Mouse (Mus musculus): ENCODE results near the gene Chil1. TPM values are rescaled to one million over a fixed set of nuclear protein-coding genes. Genes with fewer than 3 reads are reported as not detected.

Gene Chil1
- polyA plus RNA-seq, 1 experiment from 2014 or later = 3.7 TPM

DNA sequence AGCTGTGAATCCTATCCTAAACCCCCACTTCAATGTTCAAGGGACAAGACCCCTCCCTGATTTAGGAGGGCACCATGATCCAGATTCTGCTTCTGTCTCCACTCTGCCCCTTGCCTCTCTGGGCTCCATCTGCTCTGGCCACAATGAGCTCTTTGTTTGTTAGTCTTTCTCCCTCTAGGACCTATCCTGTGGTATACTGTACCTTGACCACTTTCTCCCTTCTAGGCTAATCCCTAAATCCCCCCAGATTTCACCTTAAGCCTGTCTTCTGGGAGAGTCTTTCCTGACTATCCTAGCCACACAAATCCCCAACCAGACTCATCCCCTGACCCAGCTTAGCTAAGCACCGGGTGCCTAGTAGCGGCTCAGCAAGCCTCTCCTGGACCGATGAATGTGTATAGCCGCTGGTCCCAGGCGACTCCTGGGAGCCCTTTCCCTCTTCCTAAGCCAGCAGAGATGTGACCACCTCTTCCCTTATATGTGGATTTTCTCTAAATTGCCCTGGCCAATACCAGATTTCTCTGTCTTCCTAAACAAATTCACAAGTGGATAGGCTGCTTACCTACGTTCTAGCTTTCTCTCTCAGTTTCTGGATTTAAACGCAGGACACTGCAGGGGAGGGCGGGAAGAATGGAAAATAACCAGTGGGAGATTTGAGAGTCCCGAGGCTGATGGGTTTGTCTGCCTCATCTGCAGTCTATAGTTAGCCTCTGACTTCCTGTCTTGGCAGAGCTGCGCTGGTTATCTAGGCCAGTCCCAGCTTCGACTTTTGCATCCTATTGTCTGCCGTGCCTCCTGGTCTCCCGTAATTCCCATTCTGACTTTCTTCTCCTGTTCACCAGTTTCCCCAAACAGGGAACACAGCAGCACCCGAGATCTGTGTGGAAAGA lies 14.3 kb upstream of the Chil1 start:
- Histone ChIP-seq H3K4me1 (ENCODE audit: control insufficient read depth, insufficient read depth, low read length) (no peaks in the 10 kb centered on the region), H3K9ac (ENCODE audit: low read length) (no peak overlapping the region), H3K4me2 (ENCODE audit: low read length) (no peak overlapping the region), H3K36me3 (ENCODE audit: control insufficient read depth, insufficient read depth, low read length) (no peaks in the 10 kb centered on the region), H3K27ac (ENCODE audit: low read depth, low read length) (no peak overlapping the region), H3K9me3 (replicated peaks; ENCODE audit: control insufficient read depth, low read length) (no peaks in the 10 kb centered on the region), H3K27me3 (replicated peaks; ENCODE audit: control insufficient read depth, insufficient read depth, low read length) (no peaks in the 10 kb centered on the region), H3K4me3 (ENCODE audit: low read depth, low read length) (no peak overlapping the region)
- no peak for ATAC-seq
- no peak for DNase-seq (ENCODE audit: low spot score)
- 56% methylated on average over 14 of the region's 14 CpGs for WGBS

DNA sequence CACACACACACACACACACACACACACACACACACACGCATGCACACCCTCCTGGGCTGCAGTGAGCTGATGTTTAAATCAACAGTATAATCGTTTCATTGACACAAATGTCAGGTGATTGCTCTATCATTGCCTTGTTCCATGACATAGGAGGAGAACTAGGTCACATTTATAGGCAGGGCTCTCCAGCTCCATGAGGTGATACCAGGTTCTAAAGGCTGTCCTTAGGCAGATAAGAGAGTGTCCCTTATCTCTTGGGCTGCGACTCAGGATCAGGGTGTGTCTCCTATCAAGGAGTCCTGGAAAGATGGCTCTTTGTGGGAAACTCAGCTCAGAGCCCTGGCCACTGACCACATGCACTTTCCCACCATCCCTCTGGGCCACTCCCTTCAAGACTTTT lies 13.4 kb upstream of the Chil1 start:
- Histone ChIP-seq H3K27me3 (replicated peaks; ENCODE audit: control insufficient read depth, insufficient read depth, low read length) (no peaks in the 10 kb centered on the region), H3K4me2 (ENCODE audit: low read length) (no peak overlapping the region), H3K4me1 (ENCODE audit: control insufficient read depth, insufficient read depth, low read length) (no peaks in the 10 kb centered on the region), H3K27ac (ENCODE audit: low read depth, low read length) (no peak overlapping the region), H3K36me3 (ENCODE audit: control insufficient read depth, insufficient read depth, low read length) (no peaks in the 10 kb centered on the region), H3K9ac (ENCODE audit: low read length) (no peak overlapping the region), H3K4me3 (ENCODE audit: low read depth, low read length) (no peak overlapping the region), H3K9me3 (replicated peaks; ENCODE audit: control insufficient read depth, low read length) (no peaks in the 10 kb centered on the region)
- WGBS = 91% methylated on average over 3 of the region's 3 CpGs
- no peak for DNase-seq (ENCODE audit: low spot score)
- no peak for ATAC-seq

DNA sequence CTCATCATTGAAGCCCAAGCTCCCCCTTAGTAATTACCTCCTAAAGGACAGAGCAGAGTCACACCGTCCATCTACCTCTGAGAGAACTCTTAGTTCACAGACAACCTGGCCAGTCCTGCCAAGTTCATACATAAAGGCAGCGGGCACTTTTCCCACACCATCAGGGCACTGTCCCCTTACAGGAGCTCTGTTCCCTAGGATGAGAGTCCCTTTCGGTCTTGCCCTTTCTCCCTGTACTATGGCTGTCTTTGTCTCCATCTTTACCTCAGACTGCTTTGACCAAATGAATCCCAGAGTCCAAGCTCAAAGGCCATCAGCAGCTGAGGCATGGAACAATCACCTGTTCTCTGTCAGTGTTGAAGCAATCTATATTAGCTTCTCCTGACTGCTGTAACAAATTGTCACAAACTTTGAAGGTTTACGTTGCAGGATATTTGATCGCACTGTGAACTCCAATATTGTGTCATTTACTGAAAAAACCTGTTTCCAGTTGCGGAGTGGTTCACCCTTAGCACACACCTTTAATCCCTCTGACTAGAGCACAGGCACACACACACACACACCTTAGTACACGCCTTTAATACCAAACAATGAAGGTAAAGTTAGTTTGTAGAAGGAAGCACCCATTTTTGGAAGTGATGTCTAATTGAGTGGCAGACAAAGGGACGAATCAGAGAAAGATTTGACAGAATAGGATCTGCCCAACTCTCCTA lies 12.8 kb upstream of the Chil1 start:
- ATAC-seq (no peak), DNase-seq (ENCODE audit: low spot score) (no peak)
- no peaks in the 10 kb centered on the region for H3K9me3 ChIP-seq (replicated peaks; ENCODE audit: control insufficient read depth, low read length)
- no peak overlapping the region for H3K4me2 ChIP-seq (ENCODE audit: low read length)
- WGBS = 89% methylated on average over 8 of the region's 8 CpGs
- no peak overlapping the region for H3K9ac ChIP-seq (ENCODE audit: low read length)
- H3K36me3 ChIP-seq (ENCODE audit: control insufficient read depth, insufficient read depth, low read length) = no peaks in the 10 kb centered on the region
- H3K4me1 ChIP-seq (ENCODE audit: control insufficient read depth, insufficient read depth, low read length) = no peaks in the 10 kb centered on the region
- H3K4me3 ChIP-seq (ENCODE audit: low read depth, low read length) = no peak overlapping the region
- no peak overlapping the region for H3K27ac ChIP-seq (ENCODE audit: low read depth, low read length)
- no peaks in the 10 kb centered on the region for H3K27me3 ChIP-seq (replicated peaks; ENCODE audit: control insufficient read depth, insufficient read depth, low read length)

DNA sequence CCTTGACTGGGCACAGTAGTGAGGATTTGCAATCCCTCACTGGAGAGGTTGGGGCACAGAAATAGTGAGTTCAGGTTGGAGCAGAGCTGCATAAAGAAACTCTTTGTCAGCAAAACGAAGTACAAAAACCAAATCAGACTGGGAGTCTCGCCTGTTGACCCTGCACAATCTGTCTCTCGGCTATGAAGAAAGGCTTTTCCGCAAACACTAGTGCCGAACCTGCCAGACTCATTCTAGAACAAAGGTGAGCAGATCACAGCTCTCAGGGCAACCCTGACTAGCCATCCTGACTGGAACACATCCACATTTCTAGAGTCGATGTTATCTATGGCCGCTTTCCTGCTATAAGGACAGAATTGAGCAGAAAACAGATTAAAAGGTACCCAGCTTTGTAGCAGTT lies 8.9 kb upstream of the Chil1 start:
- Histone ChIP-seq H3K4me1 (ENCODE audit: control insufficient read depth, insufficient read depth, low read length) (no peaks in the 10 kb centered on the region), H3K4me2 (ENCODE audit: low read length) (no peak overlapping the region), H3K9ac (ENCODE audit: low read length) (no peak overlapping the region), H3K36me3 (ENCODE audit: control insufficient read depth, insufficient read depth, low read length) (no peaks in the 10 kb centered on the region), H3K27me3 (replicated peaks; ENCODE audit: control insufficient read depth, insufficient read depth, low read length) (no peaks in the 10 kb centered on the region), H3K9me3 (replicated peaks; ENCODE audit: control insufficient read depth, low read length) (no peaks in the 10 kb centered on the region), H3K27ac (ENCODE audit: low read depth, low read length) (no peak overlapping the region), H3K4me3 (ENCODE audit: low read depth, low read length) (no peak overlapping the region)
- 57% methylated on average over 7 of the region's 7 CpGs for WGBS
- no peak for ATAC-seq
- no peak for DNase-seq (ENCODE audit: low spot score)

DNA sequence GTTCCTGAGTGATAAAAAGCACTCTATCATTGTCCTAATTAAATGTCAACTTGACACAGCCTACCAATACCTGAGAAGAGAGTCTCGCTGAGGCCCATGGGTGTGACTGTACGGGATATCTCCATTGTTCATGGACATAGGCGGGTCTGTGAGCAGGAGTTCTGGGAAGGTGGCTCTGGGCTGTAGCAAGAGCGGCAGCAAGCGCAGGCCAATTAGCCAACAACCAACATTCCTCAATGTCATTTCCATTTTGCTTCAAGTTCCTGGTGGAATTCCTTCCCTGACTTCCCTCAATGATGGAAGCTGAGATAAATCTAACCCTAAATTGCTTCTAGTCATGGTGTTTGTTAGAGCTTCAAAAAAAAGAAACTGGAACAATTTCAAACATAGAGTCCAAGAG lies 4.0 kb upstream of the Chil1 start:
- no peak overlapping the region for H3K27ac ChIP-seq (ENCODE audit: low read depth, low read length)
- H3K9me3 ChIP-seq (replicated peaks; ENCODE audit: control insufficient read depth, low read length) = no peaks in the 10 kb centered on the region
- no peak overlapping the region for H3K4me3 ChIP-seq (ENCODE audit: low read depth, low read length)
- no peaks in the 10 kb centered on the region for H3K27me3 ChIP-seq (replicated peaks; ENCODE audit: control insufficient read depth, insufficient read depth, low read length)
- no peak overlapping the region for H3K4me2 ChIP-seq (ENCODE audit: low read length)
- H3K36me3 ChIP-seq (ENCODE audit: control insufficient read depth, insufficient read depth, low read length) = no peaks in the 10 kb centered on the region
- no peak for DNase-seq (ENCODE audit: low spot score)
- no peaks in the 10 kb centered on the region for H3K4me1 ChIP-seq (ENCODE audit: control insufficient read depth, insufficient read depth, low read length)
- WGBS = 90% methylated on average over 5 of the region's 5 CpGs
- no peak overlapping the region for H3K9ac ChIP-seq (ENCODE audit: low read length)
- ATAC-seq = no peak

DNA sequence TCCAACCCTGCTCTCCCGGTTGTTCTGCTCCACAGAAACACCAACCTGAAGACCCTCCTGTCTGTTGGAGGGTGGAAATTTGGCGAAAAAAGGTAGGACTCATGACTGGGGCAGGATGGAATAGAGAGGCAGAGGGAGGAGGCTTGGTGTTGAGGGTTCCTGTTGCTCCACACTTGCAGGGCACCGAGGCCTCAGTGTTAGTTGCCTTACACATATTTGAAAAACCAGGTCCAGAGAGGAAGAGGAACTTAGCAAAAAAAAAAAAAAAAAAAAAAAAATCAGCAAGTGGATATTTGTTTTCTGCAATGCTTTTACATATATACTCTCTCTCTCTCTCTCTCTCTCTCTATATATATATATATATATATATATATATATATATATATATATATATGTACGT lies 2.1 kb downstream of the Chil1 start:
- ATAC-seq (no peak), DNase-seq (ENCODE audit: low spot score) (no peak)
- WGBS = 92% methylated on average over 4 of the region's 4 CpGs

DNA sequence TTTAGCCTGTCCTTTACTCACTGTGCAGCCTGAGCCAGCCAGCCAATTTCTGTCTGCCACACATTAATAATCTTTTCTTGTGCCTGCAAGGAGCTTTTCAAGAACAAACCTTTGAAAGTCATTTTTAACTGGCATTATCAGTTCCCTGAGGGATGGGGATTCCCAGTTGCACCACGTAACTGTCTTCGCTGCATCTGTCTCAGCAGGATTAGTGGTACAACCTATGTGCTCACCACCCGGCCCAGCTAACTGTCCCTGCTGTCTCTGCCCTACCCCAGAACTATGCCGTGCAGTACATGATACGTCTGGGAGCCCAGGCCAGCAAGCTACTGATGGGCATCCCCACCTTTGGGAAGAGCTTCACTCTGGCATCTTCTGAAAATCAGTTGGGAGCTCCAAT lies 6.2 kb downstream of the Chil1 start:
- no peak overlapping the region for H3K4me2 ChIP-seq (ENCODE audit: low read length)
- DNase-seq (ENCODE audit: low spot score) (no peak), ATAC-seq (no peak)
- no peaks in the 10 kb centered on the region for H3K27me3 ChIP-seq (replicated peaks; ENCODE audit: control insufficient read depth, insufficient read depth, low read length)
- 79% methylated on average over 5 of the region's 5 CpGs for WGBS
- peaks cover 10% of the 10 kb centered on the region for H3K4me1 ChIP-seq (ENCODE audit: control insufficient read depth, insufficient read depth, low read length)
- no peaks in the 10 kb centered on the region for H3K9me3 ChIP-seq (replicated peaks; ENCODE audit: control insufficient read depth, low read length)
- H3K36me3 ChIP-seq (ENCODE audit: control insufficient read depth, insufficient read depth, low read length) = no peaks in the 10 kb centered on the region
- H3K4me3 ChIP-seq (ENCODE audit: low read depth, low read length) = no peak overlapping the region
- H3K27ac ChIP-seq (ENCODE audit: low read depth, low read length) = no peak overlapping the region; the same call in 1 of the 2 replicates
- H3K9ac ChIP-seq (ENCODE audit: low read length) = no peak overlapping the region

More for the DNA sequence above, 2.1 kb downstream of the Chil1 start:
- H3K4me2 ChIP-seq (ENCODE audit: low read length) = no peak overlapping the region
- H3K9me3 ChIP-seq (replicated peaks; ENCODE audit: control insufficient read depth, low read length) = no peaks in the 10 kb centered on the region
- peaks cover 8% of the 10 kb centered on the region for H3K4me1 ChIP-seq (ENCODE audit: control insufficient read depth, insufficient read depth, low read length)
- no peaks in the 10 kb centered on the region for H3K27me3 ChIP-seq (replicated peaks; ENCODE audit: control insufficient read depth, insufficient read depth, low read length)
- H3K36me3 ChIP-seq (ENCODE audit: control insufficient read depth, insufficient read depth, low read length) = no peaks in the 10 kb centered on the region
- H3K4me3 ChIP-seq (ENCODE audit: low read depth, low read length) = no peak overlapping the region
- no peak overlapping the region for H3K27ac ChIP-seq (ENCODE audit: low read depth, low read length)
- no peak overlapping the region for H3K9ac ChIP-seq (ENCODE audit: low read length)

DNA sequence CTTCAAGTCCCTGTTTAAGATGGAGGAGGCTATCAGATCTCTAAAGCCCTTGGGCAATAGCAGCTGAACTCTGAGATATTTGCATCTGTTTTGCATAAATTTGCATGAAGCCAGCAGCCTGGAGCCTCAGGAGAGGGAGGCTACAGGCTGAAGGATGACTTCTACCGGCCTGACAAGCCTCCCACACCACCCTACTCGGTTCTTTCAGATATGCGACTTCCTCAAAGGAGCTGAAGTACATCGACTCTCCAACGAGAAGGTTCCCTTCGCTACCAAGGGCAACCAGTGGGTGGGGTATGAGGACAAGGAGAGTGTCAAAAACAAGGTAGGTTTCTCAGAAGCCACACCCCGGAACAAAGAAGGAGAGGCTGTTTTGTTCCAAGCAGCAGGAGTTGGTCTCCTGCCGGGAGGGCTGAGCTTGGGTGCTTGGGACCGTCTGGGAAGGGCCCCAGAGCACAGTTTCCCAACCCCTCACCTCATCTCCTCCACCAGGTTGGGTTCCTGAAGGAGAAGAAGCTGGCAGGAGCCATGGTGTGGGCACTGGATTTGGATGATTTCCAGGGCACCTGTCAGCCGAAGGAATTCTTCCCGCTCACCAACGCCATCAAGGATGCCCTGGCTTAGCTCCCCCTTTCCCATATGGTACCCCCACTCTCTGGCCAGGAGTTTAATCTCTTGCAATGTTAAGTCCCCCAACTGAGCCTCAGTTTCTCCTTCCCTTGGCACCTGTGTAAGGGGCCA lies 7.2 kb downstream of the Chil1 start:
- Histone ChIP-seq H3K27ac (ENCODE audit: low read depth, low read length) (no peak overlapping the region), H3K4me1 (ENCODE audit: control insufficient read depth, insufficient read depth, low read length) (peaks cover 10% of the 10 kb centered on the region), H3K27me3 (replicated peaks; ENCODE audit: control insufficient read depth, insufficient read depth, low read length) (no peaks in the 10 kb centered on the region), H3K36me3 (ENCODE audit: control insufficient read depth, insufficient read depth, low read length) (no peaks in the 10 kb centered on the region), H3K9ac (ENCODE audit: low read length) (no peak overlapping the region), H3K4me3 (ENCODE audit: low read depth, low read length) (no peak overlapping the region), H3K4me2 (ENCODE audit: low read length) (no peak overlapping the region), H3K9me3 (replicated peaks; ENCODE audit: control insufficient read depth, low read length) (no peaks in the 10 kb centered on the region)
- ATAC-seq (peak; percentile 72), DNase-seq (ENCODE audit: low spot score) (peak; percentile 52)
- WGBS = 21% methylated on average over 12 of the region's 12 CpGs

Data from forebrain, embryonic 14.5 days (tissue).